34 mouse cellular contexts compared by ENCODE assay signal in genomic region chr16:38406293-38406692, GRCm38 (mm10). TPM values are rescaled to one million over a fixed set of nuclear protein-coding genes. Genes with fewer than 3 reads are reported as not detected.
"Had no signal": no experiment of that assay in that cellular context is flagged by ENCODE, and none has a peak within 500 bp of the region (broad histone marks: within the 10 kb centered on the region; RNA-seq: fewer than 3 reads in every experiment).

No protein-coding gene starts in this region.

- H3K27me3 ChIP-seq: heart, embryonic 13.5 days; heart, embryonic 15.5 days; hindbrain, embryonic 13.5 days; intestine, embryonic 15.5 days; limb, embryonic 13.5 days; limb, embryonic 15.5 days had no signal

- ATAC-seq: hindbrain, embryonic 16.5 days; inflammation-experienced regulatory T-cells, adult 6 months had no signal

- H3K4me2 ChIP-seq: heart, embryonic 13.5 days; heart, embryonic 15.5 days; hindbrain, embryonic 13.5 days; intestine, embryonic 15.5 days; limb, embryonic 13.5 days; limb, embryonic 15.5 days had no signal

- DNase-seq: gastrocnemius, postnatal 14 days; gastrocnemius, postnatal 36 days; heart, adult 18-20 months; heart, postnatal 14 days; kidney, adult 18-20 months; kidney, adult 8-10 months; kidney, postnatal 10 days; kidney, postnatal 25 days; kidney, postnatal 4 days; left cerebral cortex, postnatal 4 days had no signal

- H3K4me3 ChIP-seq: heart, embryonic 10.5 days; heart, embryonic 13.5 days; heart, embryonic 15.5 days; hindbrain, embryonic 13.5 days; intestine, embryonic 15.5 days; layer of hippocampus, adult 2 months; left cerebral cortex, adult 2 months; limb, embryonic 13.5 days; limb, embryonic 15.5 days had no signal

- H3K36me3 ChIP-seq: heart, embryonic 10.5 days; heart, embryonic 13.5 days; heart, embryonic 15.5 days; hindbrain, embryonic 13.5 days; intestine, embryonic 15.5 days; limb, embryonic 13.5 days; limb, embryonic 15.5 days had no signal

- H3K4me1 ChIP-seq: hindbrain, embryonic 13.5 days; intestine, embryonic 15.5 days; limb, embryonic 13.5 days; limb, embryonic 15.5 days had no signal

- H3K9me3 ChIP-seq: heart, embryonic 10.5 days; heart, embryonic 13.5 days; heart, embryonic 15.5 days; hindbrain, embryonic 13.5 days; intestine, embryonic 15.5 days; limb, embryonic 13.5 days; limb, embryonic 15.5 days had no signal

- H3K27ac ChIP-seq: heart, embryonic 10.5 days; heart, embryonic 13.5 days; heart, embryonic 15.5 days; hindbrain, embryonic 13.5 days; intestine, embryonic 15.5 days; layer of hippocampus, adult 2 months; left cerebral cortex, adult 2 months; limb, embryonic 13.5 days; limb, embryonic 15.5 days; liver, embryonic 14.5 days had no signal

- H3K9ac ChIP-seq: heart, embryonic 13.5 days; heart, embryonic 15.5 days; hindbrain, embryonic 13.5 days; intestine, embryonic 15.5 days; limb, embryonic 13.5 days; limb, embryonic 15.5 days; liver, embryonic 14.5 days had no signal

RNA-seq across cellular contexts. Expression of gene Pla1a, which starts 26.7 kb away (rescaled TPM):
- total RNA-seq: hematopoietic stem cell, adult 5-6 weeks had no signal

RNA-seq across cellular contexts. Expression of gene Cd80, which starts 49.1 kb away (rescaled TPM):
- total RNA-seq: hematopoietic stem cell, adult 5-6 weeks had no signal

RNA-seq across cellular contexts. Expression of gene Gm21987, which starts 59.5 kb away (rescaled TPM):
- total RNA-seq: gastrocnemius, adult 18-20 months; gastrocnemius, adult 8-10 months; gastrocnemius, postnatal 14 days; gastrocnemius, postnatal 36 days; heart, adult 8-10 months; hematopoietic stem cell, adult 5-6 weeks; layer of hippocampus, adult 2 months; layer of hippocampus, postnatal 10 days; left cerebral cortex, adult 2 months; left cerebral cortex, postnatal 14 days; left cerebral cortex, postnatal 4 days; liver, adult 2 months had no signal
- polyA plus RNA-seq: gonadal fat pad, adult 2 months; hindbrain, embryonic 11.5 days; hindbrain, embryonic 13.5 days; hindbrain, embryonic 16.5 days; inflammation-experienced regulatory T-cells, adult 6 months; kidney, embryonic 14.5 days; kidney, embryonic 16.5 days; limb, embryonic 11.5 days; limb, embryonic 13.5 days; liver, adult 2 months; liver, embryonic 14.5 days had no signal
